In the genomic region with DNA sequence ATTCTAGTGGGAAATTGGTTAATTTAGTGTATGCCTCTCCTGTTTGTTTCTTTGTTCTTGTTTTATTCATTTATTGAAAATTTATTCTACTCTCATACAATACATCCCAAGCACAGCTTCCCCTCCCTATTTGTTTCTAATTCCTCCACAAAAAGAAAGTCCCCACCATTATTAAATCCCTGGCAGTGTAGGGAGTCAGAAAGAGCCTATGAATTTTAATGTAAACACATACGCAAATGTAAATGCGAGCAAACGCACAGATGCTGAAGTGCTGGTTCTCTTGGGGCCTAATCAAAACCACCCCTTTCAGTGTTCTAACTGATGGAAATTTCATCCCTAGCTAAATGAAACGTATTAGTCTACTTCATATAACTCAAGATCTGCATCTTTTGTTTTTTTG, we compare ENCODE assay signal across 11 mouse cellular contexts.
"Had no signal": no experiment of that assay in that cellular context is flagged by ENCODE, and none has a peak within 500 bp of the region (broad histone marks: within the 10 kb centered on the region; RNA-seq: fewer than 3 reads in every experiment).

No protein-coding gene starts in this region.

- ATAC-seq: intestine, postnatal 0 days had no signal

- H3K27ac ChIP-seq: left cerebral cortex, adult 2 months; liver, embryonic 13.5 days; macrophage had no signal

- DNase-seq: kidney, adult 2 months; kidney, postnatal 10 days; kidney, postnatal 36 days; layer of hippocampus, postnatal 36 days; liver, embryonic 13.5 days; lung, adult 2 months; thymus, adult 18-20 months; thymus, postnatal 36 days had no signal

- H3K4me3 ChIP-seq: left cerebral cortex, adult 2 months; liver, embryonic 13.5 days had no signal

- H3K36me3 ChIP-seq: liver, embryonic 13.5 days had no signal

- H3K27me3 ChIP-seq: liver, embryonic 13.5 days had no signal

- H3K9ac ChIP-seq: liver, embryonic 13.5 days had no signal

- H3K4me2 ChIP-seq: liver, embryonic 13.5 days had no signal

- H3K9me3 ChIP-seq: liver, embryonic 13.5 days had no signal

- H3K4me1 ChIP-seq: liver, embryonic 13.5 days had no signal
